Mouse (Mus musculus) lung, adult 2 months (tissue): ENCODE data around the gene Cmc2.

Source experiments
- CTCF ChIP-seq: fragments of 200-500 bp; IDR thresholded peaks from 2 replicates; pipeline ENCODE4 v1.5.1; 2011; ENCODE audit warnings: mild to moderate bottlenecking, low read length, control low read depth; ENCODE audit not compliant: insufficient read depth
- POLR2A ChIP-seq: fragments of 200-500 bp; IDR thresholded peaks from 2 replicates; pipeline ENCODE4 v1.6.1; 2011; ENCODE audit warnings: low read depth, mild to moderate bottlenecking, control low read depth, low read length, borderline replicate concordance; ENCODE audit errors: extremely low read depth

GRCm38 (mm10) chr8:116923526-116923925, 2.3 kb upstream of the Cmc2 start:
- no peak for TF ChIP-seq POLR2A
- TF ChIP-seq CTCF, result no peak
